Mouse (Mus musculus): Measurements from ENCODE around the gene Arfgap3. TPM values are rescaled to one million over a fixed set of nuclear protein-coding genes. Genes with fewer than 3 reads are reported as not detected.

The Arfgap3 gene
- polyA plus RNA-seq, 1 experiment from 2014 or later: 44.5 TPM

DNA sequence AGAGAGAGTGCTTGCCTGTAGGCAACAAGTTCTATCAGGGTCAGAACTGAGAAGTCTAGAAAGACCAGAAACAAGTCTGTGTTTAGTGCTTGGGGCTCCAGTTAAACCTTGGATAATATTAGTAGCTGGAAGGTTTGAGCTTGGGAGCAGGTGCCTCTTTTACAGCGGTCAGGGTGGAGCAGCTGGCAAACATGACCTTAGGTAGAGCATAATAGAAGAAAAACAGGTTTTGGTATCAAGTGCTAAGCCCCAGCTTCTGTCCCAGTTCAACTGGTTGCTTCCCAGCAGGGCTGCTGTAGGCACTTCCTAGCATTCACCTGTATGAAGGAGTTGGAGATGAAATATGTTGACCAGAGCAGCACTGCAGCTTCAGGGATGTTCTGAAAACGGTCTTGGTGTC, 812 bp upstream of the Arfgap3 start:
- no peak overlapping the region for H3K9ac ChIP-seq (replicated peaks; ENCODE audit: low read depth, low read length)
- H3K4me1 ChIP-seq (replicated peaks; ENCODE audit: control insufficient read depth, insufficient read depth, low read length): peaks cover 13% of the 10 kb centered on the region
- WGBS: 68% methylated on average over 2 of the region's 2 CpGs
- H3K27me3 ChIP-seq (replicated peaks; ENCODE audit: control insufficient read depth, insufficient read depth, low read length): no peaks in the 10 kb centered on the region
- H3K36me3 ChIP-seq (ENCODE audit: control insufficient read depth, insufficient read depth): no peaks in the 10 kb centered on the region
- H3K4me2 ChIP-seq (ENCODE audit: low read length): peak overlapping the region; percentile 93
- H3K4me3 ChIP-seq (replicated peaks; ENCODE audit: low read length): no peak overlapping the region; the same call in 1 of the 2 replicates
- H3K27ac ChIP-seq (ENCODE audit: low read length): no peak overlapping the region
- no peaks in the 10 kb centered on the region for H3K9me3 ChIP-seq (ENCODE audit: control insufficient read depth, low read length)
- no peak for ATAC-seq

- H3K27me3 ChIP-seq (replicated peaks; ENCODE audit: control insufficient read depth, insufficient read depth, low read length): no peaks in the 10 kb centered on the region
- H3K9me3 ChIP-seq (ENCODE audit: control insufficient read depth, low read length): no peaks in the 10 kb centered on the region
- no peaks in the 10 kb centered on the region for H3K36me3 ChIP-seq (ENCODE audit: control insufficient read depth, insufficient read depth)
- peak overlapping the region; percentile 93 for H3K4me2 ChIP-seq (ENCODE audit: low read length)
- peak overlapping the region; percentile 86 for H3K4me3 ChIP-seq (replicated peaks; ENCODE audit: low read length)
- H3K9ac ChIP-seq (replicated peaks; ENCODE audit: low read depth, low read length): peak overlapping the region; percentile 84
- peaks cover 13% of the 10 kb centered on the region for H3K4me1 ChIP-seq (replicated peaks; ENCODE audit: control insufficient read depth, insufficient read depth, low read length)
- WGBS: 13% methylated on average over 8 of the region's 8 CpGs
- H3K27ac ChIP-seq (ENCODE audit: low read length): no peak overlapping the region
- peak; percentile 9; the same call in 1 of the 2 replicates for ATAC-seq
Observed at GRCm38 (mm10) chr15:83349225-83349953, 658 bp downstream of the Arfgap3 start.

DNA sequence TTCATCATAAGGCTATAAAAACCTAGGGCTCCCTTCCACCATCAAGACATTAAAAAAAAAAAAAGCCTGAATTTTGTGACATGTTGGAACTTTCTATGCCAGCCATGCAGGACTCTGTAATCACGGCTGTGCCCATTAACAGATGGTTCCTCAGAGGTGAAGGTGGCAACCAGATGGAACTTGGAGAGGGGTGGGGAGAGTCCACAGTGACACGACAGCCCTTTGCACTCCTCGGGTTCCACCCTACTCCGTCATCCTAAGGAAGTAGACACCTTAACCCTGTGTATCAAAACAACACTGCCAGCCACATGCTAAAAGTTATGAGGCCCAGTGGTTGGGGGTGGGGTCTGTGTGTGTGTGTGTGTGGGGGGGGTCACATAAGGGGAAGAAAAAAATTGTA, 1.3 kb downstream of the Arfgap3 start:
- ATAC-seq: no peak
- no peak overlapping the region for H3K4me3 ChIP-seq (replicated peaks; ENCODE audit: low read length)
- H3K9me3 ChIP-seq (ENCODE audit: control insufficient read depth, low read length): no peaks in the 10 kb centered on the region
- WGBS: 70% methylated on average over 4 of the region's 4 CpGs
- no peaks in the 10 kb centered on the region for H3K27me3 ChIP-seq (replicated peaks; ENCODE audit: control insufficient read depth, insufficient read depth, low read length)
- H3K4me1 ChIP-seq (replicated peaks; ENCODE audit: control insufficient read depth, insufficient read depth, low read length): peaks cover 13% of the 10 kb centered on the region
- no peak overlapping the region for H3K27ac ChIP-seq (ENCODE audit: low read length)
- peak overlapping the region; percentile 93; the same call in 1 of the 2 replicates for H3K4me2 ChIP-seq (ENCODE audit: low read length)
- H3K36me3 ChIP-seq (ENCODE audit: control insufficient read depth, insufficient read depth): no peaks in the 10 kb centered on the region
- H3K9ac ChIP-seq (replicated peaks; ENCODE audit: low read depth, low read length): no peak overlapping the region

GRCm38 (mm10) chr15:83345898-83346529, 4.0 kb downstream of the Arfgap3 start:
- H3K27me3 ChIP-seq (replicated peaks; ENCODE audit: control insufficient read depth, insufficient read depth, low read length): no peaks in the 10 kb centered on the region
- ATAC-seq: no peak
- no peak overlapping the region for H3K9ac ChIP-seq (replicated peaks; ENCODE audit: low read depth, low read length)
- no peak overlapping the region for H3K4me2 ChIP-seq (ENCODE audit: low read length)
- no peak overlapping the region for H3K4me3 ChIP-seq (replicated peaks; ENCODE audit: low read length)
- 0 out of 2 replicates have a peak, but pooled peaks cover 4% of the 10 kb centered on the region for H3K36me3 ChIP-seq (ENCODE audit: control insufficient read depth, insufficient read depth)
- H3K27ac ChIP-seq (ENCODE audit: low read length): no peak overlapping the region
- no peaks in the 10 kb centered on the region for H3K9me3 ChIP-seq (ENCODE audit: control insufficient read depth, low read length)
- peaks cover 13% of the 10 kb centered on the region for H3K4me1 ChIP-seq (replicated peaks; ENCODE audit: control insufficient read depth, insufficient read depth, low read length)
- WGBS: 89% methylated on average over 15 of the region's 15 CpGs

- no peak overlapping the region for H3K4me3 ChIP-seq (replicated peaks; ENCODE audit: low read length)
- no peak overlapping the region for H3K27ac ChIP-seq (ENCODE audit: low read length)
- H3K9ac ChIP-seq (replicated peaks; ENCODE audit: low read depth, low read length): no peak overlapping the region
- no peaks in the 10 kb centered on the region for H3K9me3 ChIP-seq (ENCODE audit: control insufficient read depth, low read length)
- WGBS: 78% methylated on average over 7 of the region's 7 CpGs
- H3K4me1 ChIP-seq (replicated peaks; ENCODE audit: control insufficient read depth, insufficient read depth, low read length): peaks cover 10% of the 10 kb centered on the region
- ATAC-seq: no peak
- H3K36me3 ChIP-seq (ENCODE audit: control insufficient read depth, insufficient read depth): 0 out of 2 replicates have a peak, but pooled peaks cover 8% of the 10 kb centered on the region
- no peaks in the 10 kb centered on the region for H3K27me3 ChIP-seq (replicated peaks; ENCODE audit: control insufficient read depth, insufficient read depth, low read length)
- no peak overlapping the region for H3K4me2 ChIP-seq (ENCODE audit: low read length)
Observed at GRCm38 (mm10) chr15:83344956-83345355, 5.1 kb downstream of the Arfgap3 start.

DNA sequence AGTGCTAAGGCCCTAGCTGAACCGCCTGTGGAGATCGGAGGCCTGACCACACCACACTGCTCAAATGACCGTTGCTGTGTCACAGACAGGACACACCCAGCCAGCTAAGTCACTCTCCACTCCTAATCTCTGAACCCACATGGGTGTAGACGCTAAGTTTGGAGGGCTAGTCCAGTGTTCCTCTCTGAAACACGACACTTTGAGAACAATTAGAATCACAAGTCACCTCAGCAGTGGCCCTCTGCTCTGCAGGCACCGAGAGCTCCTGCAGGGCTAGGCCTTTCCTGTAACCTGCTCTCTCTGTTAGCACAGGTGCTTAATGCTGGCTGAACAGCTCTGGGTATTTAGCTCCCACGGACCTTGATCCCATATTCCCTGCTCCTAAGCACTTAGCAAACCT, 5.9 kb downstream of the Arfgap3 start:
- H3K9ac ChIP-seq (replicated peaks; ENCODE audit: low read depth, low read length): no peak overlapping the region
- H3K4me3 ChIP-seq (replicated peaks; ENCODE audit: low read length): no peak overlapping the region
- H3K4me1 ChIP-seq (replicated peaks; ENCODE audit: control insufficient read depth, insufficient read depth, low read length): peaks cover 5% of the 10 kb centered on the region
- H3K27me3 ChIP-seq (replicated peaks; ENCODE audit: control insufficient read depth, insufficient read depth, low read length): no peaks in the 10 kb centered on the region
- 0 out of 2 replicates have a peak, but pooled peaks cover 8% of the 10 kb centered on the region for H3K36me3 ChIP-seq (ENCODE audit: control insufficient read depth, insufficient read depth)
- H3K9me3 ChIP-seq (ENCODE audit: control insufficient read depth, low read length): no peaks in the 10 kb centered on the region
- WGBS: 30% methylated on average over 7 of the region's 7 CpGs
- H3K4me2 ChIP-seq (ENCODE audit: low read length): no peak overlapping the region
- H3K27ac ChIP-seq (ENCODE audit: low read length): no peak overlapping the region
- ATAC-seq: no peak

DNA sequence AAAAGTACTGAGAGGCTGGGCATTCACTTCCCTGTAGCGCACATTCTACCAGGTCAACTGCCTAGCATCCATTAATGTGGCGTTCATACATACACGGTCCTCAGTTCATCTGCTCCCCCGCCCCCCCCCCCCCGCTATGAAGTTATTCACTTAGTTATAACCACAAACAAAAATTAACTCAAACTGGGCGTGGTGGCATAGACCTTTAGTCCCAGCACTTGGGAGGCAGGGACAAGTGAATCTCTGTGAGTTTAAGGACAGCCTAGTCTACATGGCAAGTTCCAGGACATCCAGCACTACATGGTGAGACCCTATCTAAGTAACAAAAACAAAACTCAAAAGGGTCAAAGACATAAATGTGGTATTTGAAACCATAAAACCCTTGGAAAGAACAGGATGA, 11.1 kb downstream of the Arfgap3 start:
- peaks cover 23% of the 10 kb centered on the region for H3K36me3 ChIP-seq (ENCODE audit: control insufficient read depth, insufficient read depth)

DNA sequence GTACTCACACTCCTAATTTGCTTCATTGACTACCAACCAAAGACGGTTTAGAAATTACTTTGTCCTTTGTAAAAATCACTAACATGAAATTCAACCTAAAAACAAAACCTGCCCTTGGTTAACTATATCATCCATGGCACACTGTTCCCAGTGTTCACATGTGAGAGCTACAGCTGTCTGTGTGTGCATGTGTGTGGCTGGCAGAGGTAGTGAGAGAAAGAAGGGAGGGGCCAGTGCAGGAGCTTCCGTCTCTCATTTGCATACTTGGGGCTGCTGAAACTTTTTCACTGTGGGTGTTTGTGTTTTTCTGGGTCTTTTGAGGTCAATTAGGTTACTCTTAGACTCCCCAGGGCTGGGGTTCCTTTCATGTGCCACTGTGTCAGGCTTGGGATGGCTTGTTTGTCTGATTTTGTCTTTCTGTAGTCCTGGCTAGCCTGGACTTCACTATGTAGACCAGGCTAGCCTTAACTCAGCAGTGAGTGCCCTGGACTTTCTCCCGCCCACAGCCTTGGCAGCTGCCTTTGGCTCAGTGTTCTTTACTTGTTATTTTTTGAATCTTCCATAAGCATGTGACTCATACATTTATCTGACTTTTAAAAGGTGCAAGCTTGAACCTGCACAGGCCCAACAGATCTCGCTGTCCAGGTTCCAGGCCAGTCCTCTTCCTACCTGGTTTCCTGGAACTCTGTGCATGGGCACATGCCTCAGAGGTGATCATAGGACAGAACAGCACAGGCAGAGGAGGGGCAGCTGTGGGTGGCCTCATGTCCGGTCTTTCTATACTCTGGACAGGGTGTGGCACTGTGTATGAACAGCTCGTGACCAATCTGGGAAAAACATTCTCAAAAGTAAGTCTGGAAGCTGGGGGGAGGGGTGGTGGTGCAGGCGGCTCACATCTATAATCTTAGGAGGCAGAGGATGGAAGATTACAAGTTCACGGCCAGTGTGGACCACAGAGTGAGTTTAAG, 11.9 kb downstream of the Arfgap3 start:
- H3K9ac ChIP-seq (replicated peaks; ENCODE audit: low read depth, low read length): no peak overlapping the region
- no peak overlapping the region for H3K4me2 ChIP-seq (ENCODE audit: low read length)
- no peaks in the 10 kb centered on the region for H3K27me3 ChIP-seq (replicated peaks; ENCODE audit: control insufficient read depth, insufficient read depth, low read length)
- no peak for ATAC-seq
- H3K36me3 ChIP-seq (ENCODE audit: control insufficient read depth, insufficient read depth): peaks cover 24% of the 10 kb centered on the region
- H3K9me3 ChIP-seq (ENCODE audit: control insufficient read depth, low read length): no peaks in the 10 kb centered on the region
- no peak overlapping the region for H3K4me3 ChIP-seq (replicated peaks; ENCODE audit: low read length)
- H3K4me1 ChIP-seq (replicated peaks; ENCODE audit: control insufficient read depth, insufficient read depth, low read length): no peaks in the 10 kb centered on the region
- 80% methylated on average over 8 of the region's 8 CpGs for WGBS
- no peak overlapping the region for H3K27ac ChIP-seq (ENCODE audit: low read length)

More for the DNA sequence above, 11.1 kb downstream of the Arfgap3 start:
- H3K27ac ChIP-seq (ENCODE audit: low read length): no peak overlapping the region
- ATAC-seq: no peak
- no peak overlapping the region for H3K9ac ChIP-seq (replicated peaks; ENCODE audit: low read depth, low read length)
- H3K4me2 ChIP-seq (ENCODE audit: low read length): no peak overlapping the region
- H3K4me3 ChIP-seq (replicated peaks; ENCODE audit: low read length): no peak overlapping the region
- 85% methylated on average over 6 of the region's 6 CpGs for WGBS
- no peaks in the 10 kb centered on the region for H3K4me1 ChIP-seq (replicated peaks; ENCODE audit: control insufficient read depth, insufficient read depth, low read length)
- no peaks in the 10 kb centered on the region for H3K9me3 ChIP-seq (ENCODE audit: control insufficient read depth, low read length)
- H3K27me3 ChIP-seq (replicated peaks; ENCODE audit: control insufficient read depth, insufficient read depth, low read length): no peaks in the 10 kb centered on the region

- no peak overlapping the region for H3K9ac ChIP-seq (replicated peaks; ENCODE audit: low read depth, low read length)
- H3K27me3 ChIP-seq (replicated peaks; ENCODE audit: control insufficient read depth, insufficient read depth, low read length): no peaks in the 10 kb centered on the region
- H3K36me3 ChIP-seq (ENCODE audit: control insufficient read depth, insufficient read depth): peaks cover 25% of the 10 kb centered on the region
- H3K27ac ChIP-seq (ENCODE audit: low read length): no peak overlapping the region
- no peaks in the 10 kb centered on the region for H3K4me1 ChIP-seq (replicated peaks; ENCODE audit: control insufficient read depth, insufficient read depth, low read length)
- no peak overlapping the region for H3K4me2 ChIP-seq (ENCODE audit: low read length)
- no peak overlapping the region for H3K4me3 ChIP-seq (replicated peaks; ENCODE audit: low read length)
- WGBS: 77% methylated on average over 3 of the region's 3 CpGs
- ATAC-seq: no peak
- no peaks in the 10 kb centered on the region for H3K9me3 ChIP-seq (ENCODE audit: control insufficient read depth, low read length)
Observed at GRCm38 (mm10) chr15:83332373-83332772, 17.7 kb downstream of the Arfgap3 start.
